Mouse (Mus musculus): ENCODE data around the gene Tcf20.

- no peak for TF ChIP-seq CTCF (conservative IDR thresholded peaks at IDR 0.05; ENCODE audit: low read length)
- no peak for TF ChIP-seq POU5F1 (IDR thresholded peaks at IDR 0.05; ENCODE audit: borderline replicate concordance, low read length)
Measured at GRCm38 (mm10) chr15:83010990-83011664, 23.5 kb upstream of the Tcf20 start.
